Mouse (Mus musculus): ENCODE measurements around the gene Hmmr. TPM values are rescaled to one million over a fixed set of nuclear protein-coding genes. Genes with fewer than 3 reads are reported as not detected.
A peak's percentile ranks its signal among the peaks of the same experiment; 100 is the strongest.

Gene Hmmr
- polyA plus RNA-seq (2015; fragmentation: Nextera tagmentation; extraction: Ambion mirVana), result 48.2 and 48.4 TPM in 2 replicates

DNA sequence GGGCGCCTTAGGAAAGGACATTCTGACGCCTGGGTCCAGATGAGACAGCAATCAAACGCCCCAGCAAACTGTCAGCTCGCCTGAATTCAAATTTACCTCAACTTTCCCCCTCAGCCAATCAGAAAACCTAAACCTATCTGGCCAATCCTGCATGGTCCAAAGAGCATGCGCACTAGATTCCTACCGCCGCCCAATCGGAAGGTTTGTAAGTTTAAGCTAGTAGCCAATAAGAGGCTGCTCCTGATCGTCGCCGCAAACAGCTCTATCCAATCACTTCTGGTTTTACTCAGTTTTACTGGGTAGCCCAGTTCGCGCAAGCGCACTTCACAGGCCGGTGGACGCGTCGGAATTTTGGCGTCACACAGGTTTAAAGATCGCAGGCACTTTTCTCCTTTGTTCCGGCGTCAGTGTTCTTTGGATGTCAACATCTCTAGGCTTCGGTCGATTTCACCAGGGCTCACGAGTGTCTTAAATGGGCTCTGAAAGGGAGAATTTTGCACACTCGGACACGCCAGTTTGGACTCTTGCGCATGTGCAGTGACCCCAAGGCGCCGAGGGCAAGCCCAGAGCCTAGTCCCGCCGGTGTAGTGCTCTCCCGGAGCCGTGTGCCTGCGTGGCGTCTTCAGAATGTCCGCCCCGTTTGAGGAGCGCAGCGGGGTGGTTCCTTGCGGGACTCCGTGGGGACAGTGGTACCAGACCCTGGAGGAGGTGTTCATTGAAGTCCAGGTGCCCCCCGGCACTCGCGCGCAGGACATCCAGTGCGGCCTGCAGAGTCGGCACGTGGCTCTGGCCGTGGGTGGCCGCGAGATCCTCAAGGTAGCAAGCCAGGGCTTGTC is at the start of gene Hmmr, which contains the start of gene Nudcd2:
Gene Hmmr (minus strand): TSS at position 84 of the 836 bp plus-strand sequence.
Gene Nudcd2 (plus strand): TSS at position 329 of the 836 bp plus-strand sequence.
- Histone ChIP-seq H3K36me3 (peaks cover 29% of the 10 kb centered on the region), H3K9ac (peak within 1 kb of the TSS; percentile 92), H3K4me2 (peak within 1 kb of the TSS; percentile 87), H3K4me3 (replicated peaks) (peak within 1 kb of the TSS; percentile 93), H3K4me1 (peaks cover 20% of the 10 kb centered on the region), H3K9me3 (replicated peaks) (no peaks in the 10 kb centered on the region), H3K27ac (peak within 1 kb of the TSS; percentile 92), H3K27me3 (no peaks in the 10 kb centered on the region)
- WGBS, result under 1% methylated on average over 52 of the region's 52 CpGs
- ATAC-seq (replicated peaks; ENCODE audit: low FRiP score), result peak; percentile 99

DNA sequence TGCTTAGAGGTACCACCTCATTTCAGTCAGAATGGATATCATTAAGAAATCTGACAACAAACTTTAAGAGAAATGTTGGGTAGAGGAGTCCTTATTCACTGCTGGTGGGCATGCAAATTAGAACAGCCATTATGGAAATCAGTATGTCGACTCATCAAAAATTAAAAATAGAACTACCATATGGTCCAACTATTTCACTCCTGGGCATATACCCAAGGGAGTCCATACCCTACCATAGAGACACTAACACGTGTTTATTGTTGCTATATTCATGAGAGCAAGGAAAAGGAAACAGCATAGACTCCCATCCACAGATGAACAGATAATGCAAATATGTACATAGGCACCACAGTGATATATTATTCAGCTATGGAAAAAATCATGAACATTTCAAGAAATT is 48.6 kb upstream of the Hmmr start:
- 75% methylated on average over 2 of the region's 2 CpGs for WGBS
- H3K27ac ChIP-seq, result no peak overlapping the region
- no peak for ATAC-seq (replicated peaks; ENCODE audit: low FRiP score)
- H3K9me3 ChIP-seq (replicated peaks), result no peaks in the 10 kb centered on the region
- no peaks in the 10 kb centered on the region for H3K27me3 ChIP-seq
- H3K9ac ChIP-seq, result no peak overlapping the region
- no peak overlapping the region for H3K4me2 ChIP-seq
- H3K36me3 ChIP-seq, result no peaks in the 10 kb centered on the region
- H3K4me3 ChIP-seq (replicated peaks), result no peak overlapping the region
- H3K4me1 ChIP-seq, result no peaks in the 10 kb centered on the region

DNA sequence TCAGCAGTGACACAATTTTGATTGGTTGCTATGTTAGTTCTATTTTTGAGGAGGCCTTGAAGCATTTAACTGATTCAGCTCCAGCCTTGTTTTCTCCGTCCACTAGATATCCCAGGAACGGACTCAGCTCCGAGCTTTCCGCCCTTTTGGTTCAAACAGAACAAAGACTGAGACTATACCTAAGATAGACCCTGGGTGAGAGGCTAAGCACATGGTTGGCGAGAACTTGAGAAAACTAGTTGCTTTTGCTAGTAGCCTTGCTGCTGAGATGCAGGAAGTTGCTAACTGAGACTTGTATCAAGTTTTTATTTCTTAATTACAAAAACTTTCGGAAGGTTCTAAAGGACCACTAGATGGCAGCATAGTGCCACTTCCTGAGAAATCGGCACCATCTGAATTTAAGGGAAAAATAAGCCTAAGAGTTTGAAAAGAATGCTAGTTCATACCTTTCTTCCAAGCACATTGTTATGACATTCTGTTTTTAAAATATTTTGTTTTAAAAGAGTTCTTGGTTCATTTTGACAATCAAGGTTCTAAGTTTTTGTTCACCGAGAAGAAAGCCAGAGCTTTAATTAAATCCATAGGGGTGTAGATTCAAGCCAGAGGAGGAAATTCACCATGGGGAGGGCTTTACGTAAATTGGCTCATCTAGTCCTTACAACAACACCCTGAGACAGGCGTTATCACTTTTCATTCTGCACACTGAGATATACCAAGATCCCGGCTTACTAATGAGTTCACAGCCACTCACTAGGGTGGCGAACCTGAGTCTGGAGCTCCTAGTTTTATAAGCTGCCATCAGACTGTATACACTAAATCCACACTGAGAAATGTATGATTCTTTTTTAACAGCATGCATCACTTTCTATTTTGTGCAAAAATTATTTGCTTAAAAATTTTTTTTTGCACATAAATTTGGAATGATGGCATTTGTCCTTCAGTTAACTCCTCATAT is 42.4 kb upstream of the Hmmr start:
- Histone ChIP-seq H3K4me2 (peak overlapping the region; percentile 31; the same call in 1 of the 2 replicates), H3K9me3 (replicated peaks) (no peaks in the 10 kb centered on the region), H3K27me3 (no peaks in the 10 kb centered on the region), H3K9ac (no peak overlapping the region), H3K4me1 (no peaks in the 10 kb centered on the region), H3K36me3 (no peaks in the 10 kb centered on the region), H3K27ac (no peak overlapping the region), H3K4me3 (replicated peaks) (no peak overlapping the region)
- WGBS, result 51% methylated on average over 12 of the region's 12 CpGs
- no peak for ATAC-seq (replicated peaks; ENCODE audit: low FRiP score)

DNA sequence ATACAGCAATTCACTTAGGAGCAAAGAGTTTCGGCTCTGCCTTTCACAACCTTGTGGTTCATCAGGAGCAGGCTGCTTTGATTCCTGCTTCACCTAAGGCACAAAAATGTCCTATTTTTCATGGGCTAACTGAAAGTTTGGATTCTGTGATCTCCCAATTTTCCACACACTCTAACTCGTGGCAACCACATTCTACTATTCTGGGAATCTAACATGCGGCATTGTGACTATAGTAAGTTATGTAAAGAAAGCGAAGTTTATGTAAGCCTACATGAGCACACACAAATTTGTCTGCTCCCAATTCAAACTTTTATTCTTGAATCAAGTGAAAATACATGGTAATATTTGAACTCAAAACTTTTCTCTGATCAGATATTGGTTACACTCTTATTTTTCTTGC is 31.5 kb upstream of the Hmmr start:
- no peaks in the 10 kb centered on the region for H3K36me3 ChIP-seq
- no peak overlapping the region for H3K4me3 ChIP-seq (replicated peaks)
- WGBS, result 79% methylated on average over 4 of the region's 4 CpGs
- ATAC-seq (replicated peaks; ENCODE audit: low FRiP score), result no peak
- no peaks in the 10 kb centered on the region for H3K4me1 ChIP-seq
- no peak overlapping the region for H3K4me2 ChIP-seq
- no peaks in the 10 kb centered on the region for H3K27me3 ChIP-seq
- no peak overlapping the region for H3K27ac ChIP-seq
- no peaks in the 10 kb centered on the region for H3K9me3 ChIP-seq (replicated peaks)
- no peak overlapping the region for H3K9ac ChIP-seq

DNA sequence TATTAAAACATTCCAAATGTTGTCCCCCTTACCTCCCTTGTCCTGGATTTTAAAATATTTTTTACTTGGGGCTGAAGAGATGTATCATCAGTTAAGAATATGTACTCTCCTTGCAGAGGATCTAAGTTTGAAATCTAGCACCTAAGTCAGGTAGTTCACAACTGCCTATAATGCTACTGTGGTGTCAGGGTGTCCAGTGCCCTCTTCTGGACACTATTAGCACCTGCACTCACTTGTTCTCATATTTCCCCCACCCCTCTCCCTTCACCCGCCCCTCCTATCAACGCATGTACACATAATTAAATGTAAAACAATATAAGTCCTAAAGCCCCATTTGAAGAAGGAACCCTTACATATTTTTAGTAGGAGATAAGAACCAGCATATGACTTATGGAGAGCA is 30.2 kb upstream of the Hmmr start:
- Histone ChIP-seq H3K27me3 (no peaks in the 10 kb centered on the region), H3K27ac (no peak overlapping the region), H3K4me3 (replicated peaks) (no peak overlapping the region), H3K4me1 (no peaks in the 10 kb centered on the region), H3K4me2 (no peak overlapping the region), H3K9ac (no peak overlapping the region), H3K36me3 (no peaks in the 10 kb centered on the region), H3K9me3 (replicated peaks) (no peaks in the 10 kb centered on the region)
- 25% methylated on average over 2 of the region's 2 CpGs for WGBS
- no peak for ATAC-seq (replicated peaks; ENCODE audit: low FRiP score)

GRCm38 (mm10) chr11:40759896-40760295 is 26.7 kb upstream of the Hmmr start:
- H3K27ac ChIP-seq, result no peak overlapping the region
- ATAC-seq (replicated peaks; ENCODE audit: low FRiP score), result no peak
- no peak overlapping the region for H3K9ac ChIP-seq
- no peaks in the 10 kb centered on the region for H3K36me3 ChIP-seq
- no peak overlapping the region for H3K4me3 ChIP-seq (replicated peaks)
- no peaks in the 10 kb centered on the region for H3K27me3 ChIP-seq
- H3K4me2 ChIP-seq, result no peak overlapping the region
- no peaks in the 10 kb centered on the region for H3K4me1 ChIP-seq
- H3K9me3 ChIP-seq (replicated peaks), result no peaks in the 10 kb centered on the region
- 84% methylated on average over 8 of the region's 8 CpGs for WGBS

- Histone ChIP-seq H3K4me2 (peak overlapping the region; percentile 81; the same call in 1 of the 2 replicates), H3K27ac (no peak overlapping the region)
- WGBS, result 90% methylated on average over 8 of the region's 8 CpGs
These were observed 22.7 kb upstream of the Hmmr start for GRCm38 (mm10) chr11:40755968-40756367.

GRCm38 (mm10) chr11:40755109-40755627 is 21.9 kb upstream of the Hmmr start, which contains the start of gene Ccng1:
TSS of gene Ccng1 (minus strand) at chr11:40755311.
- peak; percentile 100 for ATAC-seq (replicated peaks; ENCODE audit: low FRiP score)
- peak within 1 kb of the TSS; percentile 75 for H3K9ac ChIP-seq
- H3K36me3 ChIP-seq, result peaks cover 18% of the 10 kb centered on the region
- no peaks in the 10 kb centered on the region for H3K27me3 ChIP-seq
- peak within 1 kb of the TSS; percentile 81 for H3K4me2 ChIP-seq
- peaks cover 13% of the 10 kb centered on the region for H3K4me1 ChIP-seq
- peak within 1 kb of the TSS; percentile 67 for H3K27ac ChIP-seq
- H3K9me3 ChIP-seq (replicated peaks), result no peaks in the 10 kb centered on the region
- 1% methylated on average over 25 of the region's 25 CpGs for WGBS
- H3K4me3 ChIP-seq (replicated peaks), result peak within 1 kb of the TSS; percentile 79

More at GRCm38 (mm10) chr11:40755968-40756367, 22.7 kb upstream of the Hmmr start:
- H3K9me3 ChIP-seq (replicated peaks), result no peaks in the 10 kb centered on the region
- no peak for ATAC-seq (replicated peaks; ENCODE audit: low FRiP score)
- H3K9ac ChIP-seq, result no peak overlapping the region
- H3K4me3 ChIP-seq (replicated peaks), result no peak overlapping the region
- H3K4me1 ChIP-seq, result peaks cover 13% of the 10 kb centered on the region
- peaks cover 12% of the 10 kb centered on the region for H3K36me3 ChIP-seq
- H3K27me3 ChIP-seq, result no peaks in the 10 kb centered on the region

GRCm38 (mm10) chr11:40754664-40755107 is 21.5 kb upstream of the Hmmr start:
- peak overlapping the region; percentile 67 for H3K27ac ChIP-seq
- H3K9ac ChIP-seq, result peak overlapping the region; percentile 75
- peak overlapping the region; percentile 79 for H3K4me3 ChIP-seq (replicated peaks)
- peak; percentile 85 for ATAC-seq (replicated peaks; ENCODE audit: low FRiP score)
- peaks cover 21% of the 10 kb centered on the region for H3K36me3 ChIP-seq
- peak overlapping the region; percentile 81 for H3K4me2 ChIP-seq
- H3K9me3 ChIP-seq (replicated peaks), result no peaks in the 10 kb centered on the region
- WGBS, result 3% methylated on average over 19 of the region's 19 CpGs
- no peaks in the 10 kb centered on the region for H3K27me3 ChIP-seq
- peaks cover 13% of the 10 kb centered on the region for H3K4me1 ChIP-seq

DNA sequence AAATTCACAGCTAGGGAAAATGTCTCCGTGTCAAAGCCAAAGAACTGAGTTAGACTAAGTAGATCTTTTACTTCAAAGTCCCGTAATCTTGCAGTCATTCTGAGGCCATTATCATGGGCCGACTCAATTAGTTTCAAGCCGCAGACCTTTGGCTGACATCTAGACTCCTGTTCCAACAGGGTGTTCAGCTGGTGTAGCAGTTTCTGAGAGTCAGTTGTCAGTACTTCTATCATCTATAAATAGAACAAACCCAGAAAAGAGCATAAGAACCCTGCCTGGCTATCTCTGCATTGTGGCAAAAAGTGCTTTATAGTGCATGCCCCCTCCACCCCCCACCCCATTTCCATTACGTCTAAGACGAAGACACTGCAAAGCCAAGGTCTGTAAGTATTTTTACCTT is 20.6 kb upstream of the Hmmr start:
- Histone ChIP-seq H3K4me3 (replicated peaks) (no peak overlapping the region), H3K27me3 (no peaks in the 10 kb centered on the region), H3K9ac (no peak overlapping the region), H3K9me3 (replicated peaks) (no peaks in the 10 kb centered on the region), H3K4me1 (peaks cover 13% of the 10 kb centered on the region), H3K36me3 (peaks cover 24% of the 10 kb centered on the region), H3K27ac (no peak overlapping the region), H3K4me2 (peak overlapping the region; percentile 81; the same call in 1 of the 2 replicates)
- WGBS, result 63% methylated on average over 6 of the region's 6 CpGs
- ATAC-seq (replicated peaks; ENCODE audit: low FRiP score), result no peak

GRCm38 (mm10) chr11:40747716-40748115 is 14.5 kb upstream of the Hmmr start:
- H3K4me1 ChIP-seq, result no peaks in the 10 kb centered on the region
- peaks cover 25% of the 10 kb centered on the region for H3K36me3 ChIP-seq
- H3K9ac ChIP-seq, result no peak overlapping the region
- no peak overlapping the region for H3K4me2 ChIP-seq
- ATAC-seq (replicated peaks; ENCODE audit: low FRiP score), result no peak
- H3K27me3 ChIP-seq, result no peaks in the 10 kb centered on the region
- H3K4me3 ChIP-seq (replicated peaks), result no peak overlapping the region
- WGBS, result 72% methylated on average over 2 of the region's 2 CpGs
- H3K27ac ChIP-seq, result no peak overlapping the region
- no peaks in the 10 kb centered on the region for H3K9me3 ChIP-seq (replicated peaks)

Data from kidney, embryonic 15.5 days (tissue).